Mouse (Mus musculus): Measurements from ENCODE around the gene Slc16a12. TPM values are rescaled to one million over a fixed set of nuclear protein-coding genes. Genes with fewer than 3 reads are reported as not detected.

Slc16a12 gene
- polyA plus RNA-seq, 1 experiment from 2014 or later = 11.6 TPM

GRCm38 (mm10) chr19:34722541-34722940, 24.5 kb downstream of the Slc16a12 start:
- ATAC-seq (replicated peaks; ENCODE audit: low FRiP score) = no peak
- Histone ChIP-seq H3K4me1 (replicated peaks; ENCODE audit: control insufficient read depth, insufficient read depth, low read length) (no peaks in the 10 kb centered on the region; the same call in 1 of the 2 replicates), H3K36me3 (ENCODE audit: control insufficient read depth, insufficient read depth, low read length) (no peaks in the 10 kb centered on the region), H3K27ac (ENCODE audit: low read depth, low read length) (no peak overlapping the region), H3K27me3 (replicated peaks; ENCODE audit: control insufficient read depth, insufficient read depth, low read length) (no peaks in the 10 kb centered on the region), H3K9me3 (ENCODE audit: control insufficient read depth, low read length) (no peaks in the 10 kb centered on the region), H3K4me3 (ENCODE audit: low read depth, low read length) (no peak overlapping the region), H3K9ac (ENCODE audit: low read depth, low read length) (no peak overlapping the region), H3K4me2 (no peak overlapping the region)
- WGBS = 74% methylated on average over 3 of the region's 3 CpGs
- no peak for DNase-seq (ENCODE audit: low spot score)

- ATAC-seq (replicated peaks; ENCODE audit: low FRiP score) (no peak), DNase-seq (ENCODE audit: low spot score) (no peak)
- Histone ChIP-seq H3K27me3 (replicated peaks; ENCODE audit: control insufficient read depth, insufficient read depth, low read length) (no peaks in the 10 kb centered on the region), H3K4me2 (no peak overlapping the region), H3K4me3 (ENCODE audit: low read depth, low read length) (no peak overlapping the region), H3K9ac (ENCODE audit: low read depth, low read length) (no peak overlapping the region), H3K36me3 (ENCODE audit: control insufficient read depth, insufficient read depth, low read length) (no peaks in the 10 kb centered on the region), H3K27ac (ENCODE audit: low read depth, low read length) (no peak overlapping the region), H3K4me1 (replicated peaks; ENCODE audit: control insufficient read depth, insufficient read depth, low read length) (peaks cover 4% of the 10 kb centered on the region), H3K9me3 (ENCODE audit: control insufficient read depth, low read length) (no peaks in the 10 kb centered on the region)
Measured at GRCm38 (mm10) chr19:34720130-34720529, 27.0 kb downstream of the Slc16a12 start.

- Histone ChIP-seq H3K27ac (ENCODE audit: low read depth, low read length) (no peak overlapping the region), H3K27me3 (replicated peaks; ENCODE audit: control insufficient read depth, insufficient read depth, low read length) (no peaks in the 10 kb centered on the region), H3K4me1 (replicated peaks; ENCODE audit: control insufficient read depth, insufficient read depth, low read length) (peaks cover 4% of the 10 kb centered on the region; the same call in 1 of the 2 replicates), H3K9me3 (ENCODE audit: control insufficient read depth, low read length) (no peaks in the 10 kb centered on the region), H3K4me2 (no peak overlapping the region), H3K9ac (ENCODE audit: low read depth, low read length) (no peak overlapping the region), H3K4me3 (ENCODE audit: low read depth, low read length) (no peak overlapping the region), H3K36me3 (ENCODE audit: control insufficient read depth, insufficient read depth, low read length) (no peaks in the 10 kb centered on the region)
- DNase-seq (ENCODE audit: low spot score) (no peak), ATAC-seq (replicated peaks; ENCODE audit: low FRiP score) (no peak)
- WGBS = 82% methylated on average over 5 of the region's 5 CpGs
Measured at GRCm38 (mm10) chr19:34718963-34719362, 28.1 kb downstream of the Slc16a12 start.

GRCm38 (mm10) chr19:34718478-34718877, 28.6 kb downstream of the Slc16a12 start:
- Histone ChIP-seq H3K4me1 (replicated peaks; ENCODE audit: control insufficient read depth, insufficient read depth, low read length) (peaks cover 4% of the 10 kb centered on the region; the same call in 1 of the 2 replicates), H3K27me3 (replicated peaks; ENCODE audit: control insufficient read depth, insufficient read depth, low read length) (no peaks in the 10 kb centered on the region), H3K9ac (ENCODE audit: low read depth, low read length) (no peak overlapping the region), H3K9me3 (ENCODE audit: control insufficient read depth, low read length) (no peaks in the 10 kb centered on the region), H3K4me2 (no peak overlapping the region), H3K36me3 (ENCODE audit: control insufficient read depth, insufficient read depth, low read length) (no peaks in the 10 kb centered on the region), H3K27ac (ENCODE audit: low read depth, low read length) (no peak overlapping the region), H3K4me3 (ENCODE audit: low read depth, low read length) (no peak overlapping the region)
- DNase-seq (ENCODE audit: low spot score) (no peak), ATAC-seq (replicated peaks; ENCODE audit: low FRiP score) (no peak)
- 48% methylated on average over 2 of the region's 2 CpGs for WGBS

- no peak overlapping the region for H3K9ac ChIP-seq (ENCODE audit: low read depth, low read length)
- no peak overlapping the region for H3K27ac ChIP-seq (ENCODE audit: low read depth, low read length)
- 73% methylated on average over 1 of the region's 1 CpGs for WGBS
- H3K9me3 ChIP-seq (ENCODE audit: control insufficient read depth, low read length) = no peaks in the 10 kb centered on the region
- peaks cover 4% of the 10 kb centered on the region; the same call in 1 of the 2 replicates for H3K4me1 ChIP-seq (replicated peaks; ENCODE audit: control insufficient read depth, insufficient read depth, low read length)
- H3K27me3 ChIP-seq (replicated peaks; ENCODE audit: control insufficient read depth, insufficient read depth, low read length) = no peaks in the 10 kb centered on the region
- H3K36me3 ChIP-seq (ENCODE audit: control insufficient read depth, insufficient read depth, low read length) = no peaks in the 10 kb centered on the region
- no peak overlapping the region for H3K4me3 ChIP-seq (ENCODE audit: low read depth, low read length)
- DNase-seq (ENCODE audit: low spot score) = no peak
- H3K4me2 ChIP-seq = no peak overlapping the region
- ATAC-seq (replicated peaks; ENCODE audit: low FRiP score) = no peak
Measured at GRCm38 (mm10) chr19:34715895-34716294, 31.2 kb downstream of the Slc16a12 start.

- Histone ChIP-seq H3K4me1 (replicated peaks; ENCODE audit: control insufficient read depth, insufficient read depth, low read length) (peaks cover 4% of the 10 kb centered on the region; the same call in 1 of the 2 replicates), H3K27me3 (replicated peaks; ENCODE audit: control insufficient read depth, insufficient read depth, low read length) (no peaks in the 10 kb centered on the region), H3K36me3 (ENCODE audit: control insufficient read depth, insufficient read depth, low read length) (no peaks in the 10 kb centered on the region), H3K4me3 (ENCODE audit: low read depth, low read length) (no peak overlapping the region), H3K9me3 (ENCODE audit: control insufficient read depth, low read length) (no peaks in the 10 kb centered on the region), H3K4me2 (no peak overlapping the region), H3K9ac (ENCODE audit: low read depth, low read length) (no peak overlapping the region), H3K27ac (ENCODE audit: low read depth, low read length) (no peak overlapping the region)
- no peak for ATAC-seq (replicated peaks; ENCODE audit: low FRiP score)
- DNase-seq (ENCODE audit: low spot score) = no peak
- 68% methylated on average over 5 of the region's 5 CpGs for WGBS
Measured at GRCm38 (mm10) chr19:34714250-34714666, 32.8 kb downstream of the Slc16a12 start.

GRCm38 (mm10) chr19:34712050-34712449, 35.0 kb downstream of the Slc16a12 start:
- no peaks in the 10 kb centered on the region for H3K36me3 ChIP-seq (ENCODE audit: control insufficient read depth, insufficient read depth, low read length)
- 40% methylated on average over 2 of the region's 2 CpGs for WGBS
- no peaks in the 10 kb centered on the region for H3K9me3 ChIP-seq (ENCODE audit: control insufficient read depth, low read length)
- H3K27me3 ChIP-seq (replicated peaks; ENCODE audit: control insufficient read depth, insufficient read depth, low read length) = no peaks in the 10 kb centered on the region
- H3K4me3 ChIP-seq (ENCODE audit: low read depth, low read length) = no peak overlapping the region
- no peak overlapping the region for H3K9ac ChIP-seq (ENCODE audit: low read depth, low read length)
- ATAC-seq (replicated peaks; ENCODE audit: low FRiP score) (peak; percentile 62; the same call in 1 of the 2 replicates), DNase-seq (ENCODE audit: low spot score) (no peak)
- no peak overlapping the region for H3K4me2 ChIP-seq
- H3K27ac ChIP-seq (ENCODE audit: low read depth, low read length) = no peak overlapping the region
- H3K4me1 ChIP-seq (replicated peaks; ENCODE audit: control insufficient read depth, insufficient read depth, low read length) = peaks cover 4% of the 10 kb centered on the region; the same call in 1 of the 2 replicates

- WGBS = 78% methylated on average over 2 of the region's 2 CpGs
- ATAC-seq (replicated peaks; ENCODE audit: low FRiP score) = no peak
- H3K36me3 ChIP-seq (ENCODE audit: control insufficient read depth, insufficient read depth, low read length) = no peaks in the 10 kb centered on the region
Measured at GRCm38 (mm10) chr19:34708221-34708620, 38.9 kb downstream of the Slc16a12 start.

GRCm38 (mm10) chr19:34707571-34707970, 39.5 kb downstream of the Slc16a12 start:
- H3K9me3 ChIP-seq (ENCODE audit: control insufficient read depth, low read length) = no peaks in the 10 kb centered on the region
- 74% methylated on average over 2 of the region's 2 CpGs for WGBS
- H3K4me2 ChIP-seq = no peak overlapping the region
- H3K27ac ChIP-seq (ENCODE audit: low read depth, low read length) = no peak overlapping the region
- H3K36me3 ChIP-seq (ENCODE audit: control insufficient read depth, insufficient read depth, low read length) = no peaks in the 10 kb centered on the region
- no peak for ATAC-seq (replicated peaks; ENCODE audit: low FRiP score)
- DNase-seq (ENCODE audit: low spot score) = no peak
- no peaks in the 10 kb centered on the region for H3K27me3 ChIP-seq (replicated peaks; ENCODE audit: control insufficient read depth, insufficient read depth, low read length)
- H3K4me1 ChIP-seq (replicated peaks; ENCODE audit: control insufficient read depth, insufficient read depth, low read length) = no peaks in the 10 kb centered on the region; the same call in 1 of the 2 replicates
- no peak overlapping the region for H3K9ac ChIP-seq (ENCODE audit: low read depth, low read length)
- H3K4me3 ChIP-seq (ENCODE audit: low read depth, low read length) = no peak overlapping the region

More at GRCm38 (mm10) chr19:34708221-34708620, 38.9 kb downstream of the Slc16a12 start:
- no peaks in the 10 kb centered on the region for H3K9me3 ChIP-seq (ENCODE audit: control insufficient read depth, low read length)
- no peak overlapping the region for H3K4me3 ChIP-seq (ENCODE audit: low read depth, low read length)
- DNase-seq (ENCODE audit: low spot score) = no peak
- no peak overlapping the region for H3K4me2 ChIP-seq
- H3K27ac ChIP-seq (ENCODE audit: low read depth, low read length) = no peak overlapping the region
- H3K27me3 ChIP-seq (replicated peaks; ENCODE audit: control insufficient read depth, insufficient read depth, low read length) = no peaks in the 10 kb centered on the region
- no peaks in the 10 kb centered on the region; the same call in 1 of the 2 replicates for H3K4me1 ChIP-seq (replicated peaks; ENCODE audit: control insufficient read depth, insufficient read depth, low read length)
- no peak overlapping the region for H3K9ac ChIP-seq (ENCODE audit: low read depth, low read length)
